Mouse (Mus musculus) embryonic facial prominence, embryonic 12.5 days (tissue): ENCODE measurements around the gene Slc17a1. TPM values are rescaled to one million over a fixed set of nuclear protein-coding genes. Genes with fewer than 3 reads are reported as not detected.

ENCODE experiments used
- ATAC-seq: fragments of 200-750 bp; cut with Nextera tagmentation; 2 replicates; pipeline ENCODE4 v1.8.0; 2017; ENCODE audit not compliant: insufficient number of reproducible peaks, insufficient read depth, low FRiP score, low TSS enrichment
- H3K27ac ChIP-seq: fragments of 300-500 bp; sonication (generic); 2 replicates; pipeline ENCODE4 v1.5.1; 2016; ENCODE audit warnings: mild to moderate bottlenecking
- H3K27me3 ChIP-seq: fragments of 300-500 bp; sonication (generic); 2 replicates; pipeline ENCODE4 v1.6.1; 2016; ENCODE audit warnings: mild to moderate bottlenecking, moderate library complexity
- H3K36me3 ChIP-seq: fragments of 300-500 bp; sonication (generic); 2 replicates; pipeline ENCODE4 v1.6.1; 2016; ENCODE audit warnings: mild to moderate bottlenecking
- H3K4me1 ChIP-seq: fragments of 300-500 bp; sonication (generic); 2 replicates; pipeline ENCODE4 v1.6.1; 2016
- H3K4me2 ChIP-seq: fragments of 300-500 bp; sonication (generic); replicated peaks from 2 replicates; pipeline ENCODE4 v1.6.1; 2016; ENCODE audit warnings: mild to moderate bottlenecking, moderate library complexity
- H3K4me3 ChIP-seq: fragments of 300-500 bp; sonication (generic); 2 replicates; pipeline ENCODE4 v1.5.1; 2016; ENCODE audit warnings: mild to moderate bottlenecking
- H3K9ac ChIP-seq: fragments of 300-500 bp; sonication (generic); 2 replicates; pipeline ENCODE4 v1.6.1; 2016; ENCODE audit warnings: mild to moderate bottlenecking, moderate library complexity
- H3K9me3 ChIP-seq: fragments of 300-500 bp; sonication (generic); 2 replicates; pipeline ENCODE4 v1.6.1; 2016; ENCODE audit warnings: mild to moderate bottlenecking, moderate library complexity
- WGBS: fragments of 180-500 bp; shearing (Covaris S2); methylation state at CpG from one replicate; pipeline ENCODE4 v1.1.7; 2016; 5-methylcytosine and 5-hydroxymethylcytosine counted together
- polyA plus RNA-seq: library from polyadenylated mRNA; unstranded; fragments of >200 nt; fragmentation: Nextera tagmentation; extraction: Ambion mirVana; gene quantifications from 2 replicates; pipeline ENCODE4 v1.2.1, GENCODE M21; 2016

Gene Slc17a1
- polyA plus RNA-seq, 1 experiment from 2014 or later = not detected

- Histone ChIP-seq H3K36me3 (no peaks in the 10 kb centered on the region), H3K4me2 (no peak overlapping the region), H3K4me3 (no peak overlapping the region), H3K27ac (no peak overlapping the region), H3K9ac (no peak overlapping the region), H3K9me3 (no peaks in the 10 kb centered on the region), H3K4me1 (0 out of 2 replicates have a peak, but pooled peaks cover 5% of the 10 kb centered on the region), H3K27me3 (no peaks in the 10 kb centered on the region)
- no peak for ATAC-seq
- WGBS = 82% methylated on average over 9 of the region's 9 CpGs
These were observed 2.8 kb upstream of the Slc17a1 start for GRCm38 (mm10) chr13:23864711-23865110.

DNA sequence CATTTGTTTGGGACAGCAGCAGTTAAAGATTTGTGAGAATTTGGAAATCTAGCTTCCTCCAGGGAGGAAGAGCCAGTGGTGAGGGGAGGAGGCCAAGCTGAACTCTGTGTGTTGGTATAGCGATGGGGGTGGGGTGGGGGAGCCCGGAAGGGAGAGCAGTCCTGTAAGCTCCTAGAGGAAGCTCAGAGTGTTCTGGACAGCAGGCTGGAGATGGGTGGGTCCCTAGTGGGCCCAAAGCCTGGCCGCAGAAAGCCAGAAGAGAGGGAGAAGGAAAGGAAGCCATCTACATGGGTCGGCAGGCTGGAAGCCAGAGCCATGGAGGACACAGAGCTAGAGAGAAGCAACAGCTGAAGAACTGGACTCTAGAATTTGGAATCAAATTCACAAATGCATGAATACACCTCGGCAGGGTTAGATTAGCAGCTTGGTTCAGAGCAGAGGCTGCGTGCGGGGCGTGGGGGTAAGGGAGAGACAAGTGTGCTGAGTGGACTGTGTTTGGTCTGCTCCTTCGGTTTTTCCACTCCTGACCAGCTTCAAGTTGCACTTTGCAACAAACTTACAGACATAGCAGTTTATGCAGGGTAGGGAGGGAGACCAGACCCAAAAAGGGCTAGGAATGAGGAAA is 1.4 kb upstream of the Slc17a1 start:
- H3K27ac ChIP-seq = no peak overlapping the region
- H3K4me1 ChIP-seq = 0 out of 2 replicates have a peak, but pooled peaks cover 5% of the 10 kb centered on the region
- no peaks in the 10 kb centered on the region for H3K27me3 ChIP-seq
- H3K9me3 ChIP-seq = no peaks in the 10 kb centered on the region
- WGBS = 65% methylated on average over 9 of the region's 9 CpGs
- no peak overlapping the region for H3K4me3 ChIP-seq
- no peak overlapping the region for H3K4me2 ChIP-seq
- no peak overlapping the region for H3K9ac ChIP-seq
- no peak for ATAC-seq
- H3K36me3 ChIP-seq = no peaks in the 10 kb centered on the region

- no peaks in the 10 kb centered on the region for H3K27me3 ChIP-seq
- no peak for ATAC-seq
- no peak overlapping the region for H3K27ac ChIP-seq
- no peak overlapping the region for H3K9ac ChIP-seq
- H3K36me3 ChIP-seq = no peaks in the 10 kb centered on the region
- H3K4me3 ChIP-seq = no peak overlapping the region
- H3K9me3 ChIP-seq = no peaks in the 10 kb centered on the region
- no peak overlapping the region for H3K4me2 ChIP-seq
- 0 out of 2 replicates have a peak, but pooled peaks cover 5% of the 10 kb centered on the region for H3K4me1 ChIP-seq
- 91% methylated on average over 6 of the region's 6 CpGs for WGBS
These were observed 550 bp upstream of the Slc17a1 start for GRCm38 (mm10) chr13:23867000-23867399.

DNA sequence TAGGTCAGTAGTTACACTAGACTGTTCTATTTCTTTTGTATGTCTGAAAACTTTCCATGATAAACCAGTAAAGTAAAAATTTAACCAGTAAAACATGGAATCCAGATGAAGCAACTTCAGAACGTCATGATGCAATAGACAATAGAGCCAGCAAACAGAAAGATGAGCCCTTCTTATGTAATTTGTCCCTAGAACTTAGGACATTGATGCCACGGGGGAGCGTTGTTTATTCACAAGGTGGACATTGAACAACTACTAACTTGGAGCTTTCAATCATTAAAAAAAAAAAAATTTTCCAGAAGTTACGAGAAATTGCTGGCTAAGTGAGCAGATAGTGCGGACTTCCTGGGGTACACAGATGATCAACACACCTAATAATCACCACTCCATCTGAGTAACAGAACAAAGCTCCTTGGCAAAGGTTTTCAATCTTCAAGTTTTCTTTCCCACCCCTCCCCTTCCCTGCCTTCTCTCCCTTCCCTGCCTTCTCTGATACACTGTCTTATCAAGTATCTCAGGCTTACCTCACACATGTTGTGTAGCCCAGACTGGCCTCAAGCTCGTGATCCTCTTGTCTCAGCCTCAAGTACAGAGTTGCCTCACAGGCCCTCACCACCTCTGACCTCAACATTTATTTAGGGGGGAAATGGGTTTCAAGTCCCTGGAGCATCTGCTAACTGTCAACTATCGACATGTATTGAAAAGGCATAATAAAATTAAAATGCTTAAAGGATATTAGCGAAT is 1.4 kb downstream of the Slc17a1 start:
- no peak overlapping the region for H3K27ac ChIP-seq
- 85% methylated on average over 8 of the region's 8 CpGs for WGBS
- H3K4me3 ChIP-seq = no peak overlapping the region
- no peak overlapping the region for H3K9ac ChIP-seq
- 0 out of 2 replicates have a peak, but pooled peaks cover 5% of the 10 kb centered on the region for H3K4me1 ChIP-seq
- ATAC-seq = no peak
- no peaks in the 10 kb centered on the region for H3K27me3 ChIP-seq
- no peaks in the 10 kb centered on the region for H3K36me3 ChIP-seq
- H3K4me2 ChIP-seq = no peak overlapping the region
- H3K9me3 ChIP-seq = no peaks in the 10 kb centered on the region

DNA sequence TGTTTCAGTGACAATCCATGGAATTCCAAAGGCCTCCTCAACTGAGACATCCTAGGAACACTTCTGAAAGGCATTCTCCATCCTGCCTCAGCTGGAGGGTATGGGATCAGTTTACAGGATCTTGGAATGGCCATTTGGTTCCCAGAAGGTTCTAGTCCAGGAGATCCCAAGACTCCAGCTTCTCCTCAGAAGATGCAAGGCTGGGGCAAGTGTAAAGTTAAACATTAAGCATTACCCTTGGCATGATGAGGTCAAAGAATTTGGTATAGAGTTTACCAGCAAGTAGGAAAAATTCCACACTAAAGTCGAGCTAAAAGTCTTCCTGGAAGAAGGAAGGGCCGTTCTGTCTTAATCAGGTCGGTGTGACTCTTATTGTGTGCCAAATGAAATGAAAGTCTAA is 2.4 kb downstream of the Slc17a1 start:
- no peak for ATAC-seq
- no peak overlapping the region for H3K27ac ChIP-seq

GRCm38 (mm10) chr13:23873141-23873540 is 5.6 kb downstream of the Slc17a1 start:
- Histone ChIP-seq H3K9me3 (no peaks in the 10 kb centered on the region), H3K4me3 (no peak overlapping the region), H3K36me3 (no peaks in the 10 kb centered on the region), H3K4me1 (no peaks in the 10 kb centered on the region), H3K4me2 (no peak overlapping the region), H3K27ac (no peak overlapping the region), H3K9ac (no peak overlapping the region), H3K27me3 (no peaks in the 10 kb centered on the region)
- ATAC-seq = no peak
- WGBS = 75% methylated on average over 5 of the region's 5 CpGs

More for the DNA sequence above, 2.4 kb downstream of the Slc17a1 start:
- H3K36me3 ChIP-seq = no peaks in the 10 kb centered on the region
- H3K4me3 ChIP-seq = no peak overlapping the region
- 0 out of 2 replicates have a peak, but pooled peaks cover 5% of the 10 kb centered on the region for H3K4me1 ChIP-seq
- no peak overlapping the region for H3K9ac ChIP-seq
- WGBS = 81% methylated on average over 3 of the region's 3 CpGs
- H3K27me3 ChIP-seq = no peaks in the 10 kb centered on the region
- no peak overlapping the region for H3K4me2 ChIP-seq
- no peaks in the 10 kb centered on the region for H3K9me3 ChIP-seq

DNA sequence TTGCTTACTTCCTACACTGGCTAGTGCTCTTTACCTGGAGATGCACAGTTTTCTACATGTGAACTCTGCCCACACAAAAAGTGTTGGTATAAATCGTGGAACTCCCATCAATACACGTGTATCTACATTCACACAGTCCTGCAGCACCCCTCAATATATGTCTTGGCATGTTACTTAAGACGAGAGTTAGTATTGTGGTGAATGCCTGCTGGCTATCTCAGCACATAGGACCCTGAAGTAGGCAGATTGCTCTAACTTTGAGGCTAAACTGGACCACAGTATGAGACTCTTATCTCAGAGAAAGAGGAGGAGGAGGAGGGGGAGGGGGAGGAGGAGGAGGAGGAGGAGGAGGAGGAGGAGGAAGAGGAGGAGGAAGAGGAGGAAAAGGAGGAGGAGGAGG is 11.6 kb downstream of the Slc17a1 start:
- Histone ChIP-seq H3K36me3 (no peaks in the 10 kb centered on the region), H3K4me2 (no peak overlapping the region), H3K27me3 (no peaks in the 10 kb centered on the region), H3K9me3 (no peaks in the 10 kb centered on the region), H3K4me1 (no peaks in the 10 kb centered on the region), H3K9ac (no peak overlapping the region), H3K4me3 (no peak overlapping the region), H3K27ac (no peak overlapping the region)
- no peak for ATAC-seq
- WGBS = 82% methylated on average over 3 of the region's 3 CpGs

DNA sequence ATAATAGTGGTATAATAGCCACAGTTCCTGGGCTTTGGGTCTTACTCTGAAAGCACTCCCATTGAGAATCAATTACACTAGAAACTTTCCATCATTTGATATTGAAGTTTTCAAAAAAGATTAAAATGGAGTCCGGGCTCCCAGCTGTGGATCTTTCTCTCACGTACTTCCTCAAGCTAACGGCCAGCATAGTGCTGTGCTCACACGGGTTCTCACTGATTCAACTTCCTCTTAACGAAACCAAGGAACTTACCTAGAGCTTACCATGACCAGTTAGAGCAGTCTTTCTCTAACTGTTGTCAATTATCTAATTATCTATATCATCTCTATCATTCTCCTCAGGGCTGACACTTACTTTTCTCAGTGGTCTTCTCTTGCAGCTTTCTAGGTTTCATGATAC is 12.1 kb downstream of the Slc17a1 start:
- Histone ChIP-seq H3K27me3 (no peaks in the 10 kb centered on the region), H3K9ac (no peak overlapping the region), H3K9me3 (no peaks in the 10 kb centered on the region), H3K4me3 (no peak overlapping the region), H3K27ac (no peak overlapping the region), H3K36me3 (no peaks in the 10 kb centered on the region), H3K4me1 (no peaks in the 10 kb centered on the region), H3K4me2 (no peak overlapping the region)
- ATAC-seq = no peak
- 83% methylated on average over 5 of the region's 5 CpGs for WGBS

DNA sequence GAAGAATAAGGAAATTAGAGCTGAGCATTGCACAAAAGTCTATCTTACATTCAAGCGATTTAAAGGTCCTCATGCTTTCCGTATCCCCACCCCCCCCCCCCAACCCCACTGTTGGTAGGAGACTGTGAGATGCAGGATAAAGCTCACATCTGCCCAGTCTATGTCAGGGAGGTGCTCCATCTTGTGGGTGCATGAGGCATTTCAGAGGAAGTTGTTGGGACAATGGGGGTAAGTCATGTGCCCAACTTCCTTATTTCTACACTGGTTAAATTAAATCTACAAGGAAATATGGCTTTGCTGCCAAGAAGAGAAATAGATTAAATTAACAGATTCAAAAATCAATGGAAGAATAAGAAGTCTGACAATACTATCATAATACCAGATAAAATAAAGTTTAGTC is 18.0 kb downstream of the Slc17a1 start:
- 46% methylated on average over 2 of the region's 2 CpGs for WGBS
- Histone ChIP-seq H3K27me3 (no peaks in the 10 kb centered on the region), H3K9me3 (no peaks in the 10 kb centered on the region), H3K4me1 (0 out of 2 replicates have a peak, but pooled peaks cover 6% of the 10 kb centered on the region), H3K9ac (no peak overlapping the region), H3K27ac (no peak overlapping the region), H3K4me2 (no peak overlapping the region), H3K36me3 (no peaks in the 10 kb centered on the region), H3K4me3 (no peak overlapping the region)
- no peak for ATAC-seq

DNA sequence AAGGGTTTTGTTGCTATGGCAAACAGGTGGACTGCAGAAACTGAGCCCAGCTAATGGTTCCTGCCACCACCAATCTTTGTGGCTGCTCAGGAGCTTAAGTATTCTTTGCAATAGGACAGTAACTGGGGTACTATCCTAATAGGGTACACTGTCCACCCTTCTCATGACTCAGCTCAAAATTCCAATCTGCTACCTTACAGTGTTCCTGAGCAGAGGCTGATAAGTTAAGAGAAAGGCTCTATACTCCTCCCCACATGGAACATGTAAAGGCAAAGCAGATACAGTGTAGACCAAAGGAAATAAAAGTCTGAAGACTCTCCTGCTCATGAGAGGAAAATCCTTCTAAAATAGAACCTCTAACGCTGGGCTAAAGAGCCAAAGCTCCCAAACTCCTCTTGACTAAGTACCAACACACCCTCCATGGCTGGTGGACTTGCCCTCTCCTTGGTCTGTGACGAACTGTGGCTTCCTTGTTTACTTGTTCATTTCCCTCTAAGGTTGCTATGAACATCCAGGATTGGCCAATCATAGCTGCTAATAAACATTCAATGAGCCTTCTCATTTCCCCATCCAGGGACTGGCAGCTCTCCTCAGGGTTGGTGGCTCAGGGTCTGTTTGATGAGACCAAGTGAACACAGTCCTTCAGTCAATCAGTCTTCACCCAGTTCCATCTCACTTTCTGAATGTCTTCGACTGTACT is 19.6 kb downstream of the Slc17a1 start:
- ATAC-seq = no peak
- 0 out of 2 replicates have a peak, but pooled peaks cover 6% of the 10 kb centered on the region for H3K4me1 ChIP-seq
- no peaks in the 10 kb centered on the region for H3K36me3 ChIP-seq
- H3K4me3 ChIP-seq = no peak overlapping the region
- no peak overlapping the region for H3K9ac ChIP-seq
- no peaks in the 10 kb centered on the region for H3K27me3 ChIP-seq
- 80% methylated on average over 3 of the region's 3 CpGs for WGBS
- H3K9me3 ChIP-seq = no peaks in the 10 kb centered on the region
- H3K27ac ChIP-seq = no peak overlapping the region
- no peak overlapping the region for H3K4me2 ChIP-seq

GRCm38 (mm10) chr13:23889011-23889605 is 21.6 kb downstream of the Slc17a1 start:
- WGBS = 35% methylated on average over 6 of the region's 6 CpGs
- ATAC-seq = no peak

More at GRCm38 (mm10) chr13:23889011-23889605, 21.6 kb downstream of the Slc17a1 start:
- H3K9ac ChIP-seq = no peak overlapping the region
- no peak overlapping the region for H3K27ac ChIP-seq
- H3K36me3 ChIP-seq = no peaks in the 10 kb centered on the region
- no peaks in the 10 kb centered on the region for H3K9me3 ChIP-seq
- no peak overlapping the region for H3K4me3 ChIP-seq
- 0 out of 2 replicates have a peak, but pooled peaks cover 6% of the 10 kb centered on the region for H3K4me1 ChIP-seq
- H3K27me3 ChIP-seq = no peaks in the 10 kb centered on the region
- H3K4me2 ChIP-seq = no peak overlapping the region
